Mouse (Mus musculus): ENCODE data around the gene Oxnad1. TPM values are rescaled to one million over a fixed set of nuclear protein-coding genes. Genes with fewer than 3 reads are reported as not detected.
A peak's percentile ranks its signal among the peaks of the same experiment; 100 is the strongest.

The Oxnad1 gene
- polyA plus RNA-seq (2011; ENCODE audit: insufficient read length, low read depth, missing spikeins) = 13.7 and 16.3 TPM in 2 replicates

GRCm38 (mm10) chr14:32084761-32085485 is at the start of gene Oxnad1:
Gene Oxnad1 (plus strand): TSS chr14:32085374.
- Histone ChIP-seq H3K27ac (ENCODE audit: insufficient read depth, low read length) (peak within 1 kb of the TSS; percentile 85), H3K4me1 (ENCODE audit: control insufficient read depth, insufficient read depth, low read length) (0 out of 2 replicates have a peak, but pooled peaks cover 2% of the 10 kb centered on the region), H3K4me3 (ENCODE audit: insufficient read depth, low read length) (peak within 1 kb of the TSS; percentile 87)
- TF ChIP-seq POLR2A (IDR thresholded peaks at IDR 0.05; ENCODE audit: low read depth, low read length) = no peak
- TF ChIP-seq CTCF (IDR thresholded peaks at IDR 0.05; ENCODE audit: borderline replicate concordance, insufficient read depth, low read length) = no peak

DNA sequence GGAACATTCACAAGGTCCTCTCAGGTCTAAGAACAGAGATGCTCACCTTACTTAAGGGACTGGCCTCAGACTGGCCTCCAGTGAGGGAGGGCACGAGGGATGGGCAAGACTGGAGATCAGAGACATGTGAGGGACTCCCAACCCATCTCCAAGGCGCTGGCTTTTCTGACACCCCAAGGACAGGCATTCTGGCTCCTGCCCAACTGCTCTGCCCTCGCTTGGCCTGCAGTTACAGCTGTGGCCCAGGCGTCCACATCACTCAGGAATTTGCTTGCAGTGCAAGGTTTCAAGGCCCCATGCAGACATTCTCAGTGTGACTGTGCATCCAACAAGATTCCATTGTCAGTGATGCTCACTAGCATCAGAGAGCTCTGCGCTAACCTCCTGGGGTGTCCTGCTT is 48.7 kb upstream of the Oxnad1 start:
- no peak overlapping the region for H3K27ac ChIP-seq (ENCODE audit: insufficient read depth, low read length)
- no peaks in the 10 kb centered on the region for H3K4me1 ChIP-seq (ENCODE audit: control insufficient read depth, insufficient read depth, low read length)
- no peak overlapping the region for H3K4me3 ChIP-seq (ENCODE audit: insufficient read depth, low read length)
- TF ChIP-seq POLR2A (IDR thresholded peaks at IDR 0.05; ENCODE audit: low read depth, low read length) = no peak
- no peak for TF ChIP-seq CTCF (IDR thresholded peaks at IDR 0.05; ENCODE audit: borderline replicate concordance, insufficient read depth, low read length)

DNA sequence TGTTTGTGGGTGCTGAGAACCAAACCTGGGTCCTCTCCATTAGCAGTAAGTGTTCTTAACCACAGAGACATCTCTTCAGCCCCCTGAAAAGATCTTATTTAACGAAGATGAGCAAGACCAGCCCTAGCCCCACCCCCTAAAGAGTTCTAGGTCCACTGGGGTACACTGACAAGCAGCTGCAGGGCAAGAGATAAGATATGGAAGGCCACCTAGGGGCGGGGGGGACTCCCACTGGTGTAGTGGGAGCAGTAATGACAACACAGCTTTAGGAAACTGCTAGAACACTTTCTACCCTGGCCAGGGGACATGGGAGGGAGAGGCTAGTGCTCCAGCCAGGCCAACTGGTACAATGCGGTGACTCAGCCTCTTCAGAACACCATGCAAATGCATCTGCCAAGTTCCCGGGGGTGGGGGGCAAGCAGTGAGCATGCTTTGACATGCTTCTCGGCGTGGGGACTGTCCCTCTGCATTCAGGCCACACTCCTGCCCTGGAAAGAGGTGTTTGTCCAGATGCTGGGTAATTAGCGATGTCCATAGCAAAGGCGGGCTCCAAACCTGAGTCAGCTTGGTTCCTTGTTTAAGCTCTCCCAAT is 47.4 kb upstream of the Oxnad1 start:
- H3K4me3 ChIP-seq (ENCODE audit: insufficient read depth, low read length) = no peak overlapping the region
- TF ChIP-seq CTCF (IDR thresholded peaks at IDR 0.05; ENCODE audit: borderline replicate concordance, insufficient read depth, low read length) = no peak
- no peak for TF ChIP-seq POLR2A (IDR thresholded peaks at IDR 0.05; ENCODE audit: low read depth, low read length)
- H3K27ac ChIP-seq (ENCODE audit: insufficient read depth, low read length) = no peak overlapping the region
- no peaks in the 10 kb centered on the region for H3K4me1 ChIP-seq (ENCODE audit: control insufficient read depth, insufficient read depth, low read length)

DNA sequence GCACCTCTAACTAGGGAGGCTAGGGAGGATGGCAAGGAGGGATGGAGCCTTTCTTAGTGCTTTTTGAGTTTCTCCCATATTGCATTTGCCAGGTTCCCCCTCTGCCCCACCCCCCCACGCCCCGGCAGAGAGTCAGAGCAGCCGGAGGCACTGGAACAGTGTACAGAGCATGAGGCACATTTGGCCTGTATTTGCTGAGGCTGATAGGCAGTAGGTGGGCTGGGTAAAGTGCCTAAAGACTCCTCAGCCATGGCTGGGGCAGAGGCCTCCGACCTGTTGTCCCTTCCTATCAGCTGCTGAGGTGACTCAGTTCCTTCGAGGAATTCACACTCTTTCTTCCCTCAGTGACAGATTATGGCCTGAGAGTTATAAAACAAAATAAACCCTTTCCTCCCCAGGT is 43.1 kb upstream of the Oxnad1 start:
- no peak overlapping the region for H3K4me3 ChIP-seq (ENCODE audit: insufficient read depth, low read length)
- H3K4me1 ChIP-seq (ENCODE audit: control insufficient read depth, insufficient read depth, low read length) = no peaks in the 10 kb centered on the region
- TF ChIP-seq CTCF (IDR thresholded peaks at IDR 0.05; ENCODE audit: borderline replicate concordance, insufficient read depth, low read length) (no peak), POLR2A (IDR thresholded peaks at IDR 0.05; ENCODE audit: low read depth, low read length) (no peak)
- H3K27ac ChIP-seq (ENCODE audit: insufficient read depth, low read length) = no peak overlapping the region

DNA sequence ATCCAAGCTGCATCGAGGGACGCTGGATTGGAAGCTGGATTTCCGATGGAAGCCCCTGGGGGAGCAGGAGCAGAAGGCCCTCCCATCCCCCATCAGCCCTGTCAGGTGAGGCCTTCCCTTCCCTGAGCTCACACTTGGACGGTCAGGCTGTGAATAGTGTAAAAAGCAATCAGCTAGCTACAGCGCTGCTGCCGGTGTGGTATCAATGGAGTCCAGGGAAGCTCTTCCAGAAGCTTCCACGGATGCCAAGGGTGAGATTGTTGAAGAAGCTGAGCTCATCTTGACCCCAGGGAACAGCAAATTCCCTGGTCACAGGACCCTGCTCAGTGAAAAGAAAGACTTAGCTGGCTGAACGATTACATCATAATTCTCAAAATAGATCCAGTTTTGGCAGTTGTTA is 38.8 kb upstream of the Oxnad1 start:
- Histone ChIP-seq H3K27ac (ENCODE audit: insufficient read depth, low read length) (no peak overlapping the region), H3K4me3 (ENCODE audit: insufficient read depth, low read length) (no peak overlapping the region), H3K4me1 (ENCODE audit: control insufficient read depth, insufficient read depth, low read length) (no peaks in the 10 kb centered on the region)
- no peak for TF ChIP-seq CTCF (IDR thresholded peaks at IDR 0.05; ENCODE audit: borderline replicate concordance, insufficient read depth, low read length)
- no peak for TF ChIP-seq POLR2A (IDR thresholded peaks at IDR 0.05; ENCODE audit: low read depth, low read length)

GRCm38 (mm10) chr14:32050171-32050570 is 35.0 kb upstream of the Oxnad1 start:
- Histone ChIP-seq H3K4me3 (ENCODE audit: insufficient read depth, low read length) (no peak overlapping the region), H3K4me1 (ENCODE audit: control insufficient read depth, insufficient read depth, low read length) (no peaks in the 10 kb centered on the region), H3K27ac (ENCODE audit: insufficient read depth, low read length) (no peak overlapping the region)
- TF ChIP-seq CTCF (IDR thresholded peaks at IDR 0.05; ENCODE audit: borderline replicate concordance, insufficient read depth, low read length) (no peak), POLR2A (IDR thresholded peaks at IDR 0.05; ENCODE audit: low read depth, low read length) (no peak)

DNA sequence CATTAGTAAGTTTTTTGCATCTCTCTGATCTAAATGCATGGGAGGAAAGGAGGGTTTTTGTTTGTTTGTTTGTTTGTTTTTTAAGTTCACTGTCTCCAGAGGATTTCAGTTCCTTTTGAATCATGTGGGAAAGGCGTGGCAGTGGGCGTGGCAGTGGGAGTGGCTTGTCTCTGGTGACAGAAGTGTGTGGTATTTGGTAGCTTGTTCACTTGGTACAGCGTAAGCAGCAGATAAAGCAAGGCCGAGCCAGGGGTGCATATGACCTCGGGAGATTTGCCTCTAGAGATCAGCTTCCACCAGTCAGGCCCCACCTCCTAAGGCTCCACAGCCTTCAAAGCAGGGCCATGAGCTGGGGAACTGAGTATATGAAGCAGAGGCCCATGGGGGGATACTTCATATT is 31.3 kb upstream of the Oxnad1 start:
- no peak overlapping the region for H3K4me3 ChIP-seq (ENCODE audit: insufficient read depth, low read length)
- no peaks in the 10 kb centered on the region for H3K4me1 ChIP-seq (ENCODE audit: control insufficient read depth, insufficient read depth, low read length)
- TF ChIP-seq POLR2A (IDR thresholded peaks at IDR 0.05; ENCODE audit: low read depth, low read length) (no peak), CTCF (IDR thresholded peaks at IDR 0.05; ENCODE audit: borderline replicate concordance, insufficient read depth, low read length) (no peak)
- no peak overlapping the region for H3K27ac ChIP-seq (ENCODE audit: insufficient read depth, low read length)

- TF ChIP-seq CTCF (IDR thresholded peaks at IDR 0.05; ENCODE audit: borderline replicate concordance, insufficient read depth, low read length) (no peak), POLR2A (IDR thresholded peaks at IDR 0.05; ENCODE audit: low read depth, low read length) (no peak)
- H3K27ac ChIP-seq (ENCODE audit: insufficient read depth, low read length) = no peak overlapping the region
- H3K4me1 ChIP-seq (ENCODE audit: control insufficient read depth, insufficient read depth, low read length) = no peaks in the 10 kb centered on the region
- H3K4me3 ChIP-seq (ENCODE audit: insufficient read depth, low read length) = no peak overlapping the region
Measured at GRCm38 (mm10) chr14:32054788-32055187, 30.4 kb upstream of the Oxnad1 start.

DNA sequence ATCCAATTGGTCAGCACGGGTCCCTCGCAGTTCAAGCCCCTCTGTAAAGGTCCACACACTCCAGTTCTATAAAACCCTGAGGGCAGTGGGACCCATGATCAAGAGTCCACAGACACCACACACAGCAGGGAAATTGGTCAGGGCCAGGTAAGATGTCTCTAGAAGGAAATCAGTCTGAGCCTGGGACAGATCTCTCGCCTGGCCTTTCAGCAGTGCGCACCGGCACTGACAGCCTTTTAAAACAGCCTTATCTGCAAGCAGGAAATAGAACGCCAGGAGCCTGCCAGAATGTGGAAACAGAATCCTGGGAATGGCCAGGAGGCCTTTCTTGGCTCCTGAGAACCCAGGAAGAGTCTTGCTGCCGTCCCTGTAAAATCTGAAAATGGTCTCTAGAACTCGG is 29.4 kb upstream of the Oxnad1 start:
- Histone ChIP-seq H3K27ac (ENCODE audit: insufficient read depth, low read length) (no peak overlapping the region), H3K4me3 (ENCODE audit: insufficient read depth, low read length) (no peak overlapping the region), H3K4me1 (ENCODE audit: control insufficient read depth, insufficient read depth, low read length) (no peaks in the 10 kb centered on the region)
- TF ChIP-seq CTCF (IDR thresholded peaks at IDR 0.05; ENCODE audit: borderline replicate concordance, insufficient read depth, low read length) = no peak
- TF ChIP-seq POLR2A (IDR thresholded peaks at IDR 0.05; ENCODE audit: low read depth, low read length) = no peak

DNA sequence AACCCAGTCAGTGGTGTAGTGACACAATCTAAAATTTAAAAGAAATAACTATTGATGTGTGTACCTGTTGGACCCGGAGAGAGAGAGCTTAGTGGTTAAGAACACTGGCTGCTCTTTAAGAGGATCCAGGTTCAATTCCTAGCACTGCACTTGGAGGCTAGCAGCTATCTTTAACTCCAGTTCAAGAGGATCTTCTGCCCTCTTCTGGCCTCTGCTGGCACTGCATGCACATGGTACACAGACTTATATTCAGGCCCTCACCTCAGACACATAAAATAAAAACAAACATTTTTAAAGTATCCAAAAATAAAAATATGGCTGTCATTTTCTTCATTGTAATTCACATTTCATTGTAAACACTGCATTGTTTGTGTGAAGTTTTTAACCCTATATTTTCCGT is 28.5 kb upstream of the Oxnad1 start:
- Histone ChIP-seq H3K4me1 (ENCODE audit: control insufficient read depth, insufficient read depth, low read length) (no peaks in the 10 kb centered on the region), H3K4me3 (ENCODE audit: insufficient read depth, low read length) (no peak overlapping the region), H3K27ac (ENCODE audit: insufficient read depth, low read length) (no peak overlapping the region)
- TF ChIP-seq POLR2A (IDR thresholded peaks at IDR 0.05; ENCODE audit: low read depth, low read length) (no peak), CTCF (IDR thresholded peaks at IDR 0.05; ENCODE audit: borderline replicate concordance, insufficient read depth, low read length) (no peak)
